Mouse (Mus musculus): ENCODE results near the gene Ndrg2. TPM values are rescaled to one million over a fixed set of nuclear protein-coding genes. Genes with fewer than 3 reads are reported as not detected.
"Not testable (repeated sequence)": the region's sequence is repeated elsewhere in the genome, so short reads cannot be mapped to it uniquely, and the experiment has no call there.

Ndrg2 gene
- 1,000 to 10,000 TPM; 1,299 to 1,387 TPM for total RNA-seq (2021)

- intact Hi-C loops (cut with DNase I), result no loop called here
- peak; percentile 89 for DNase-seq (ENCODE audit: low spot score)
Observed at GRCm38 (mm10) chr14:51913960-51914762, at the start of gene Ndrg2. Gene Ndrg2, minus strand, starts transcription at chr14:51914158.

- DNase-seq (ENCODE audit: low spot score), result no peak
Observed at GRCm38 (mm10) chr14:51960316-51960715, 46.4 kb upstream of the Ndrg2 start.

GRCm38 (mm10) chr14:51943336-51943735, 29.4 kb upstream of the Ndrg2 start:
- DNase-seq (ENCODE audit: low spot score), result no peak
- intact Hi-C loops (cut with DNase I), result no loop called here

More at GRCm38 (mm10) chr14:51960316-51960715, 46.4 kb upstream of the Ndrg2 start:
- intact Hi-C loops (cut with DNase I), result no loop called here

- DNase-seq (ENCODE audit: low spot score), result no peak
- intact Hi-C loops (cut with DNase I), result no loop called here
Observed at GRCm38 (mm10) chr14:51942236-51942635, 28.3 kb upstream of the Ndrg2 start.

GRCm38 (mm10) chr14:51941577-51941976, 27.6 kb upstream of the Ndrg2 start:
- no peak for DNase-seq (ENCODE audit: low spot score)
- intact Hi-C loops (cut with DNase I), result loop anchor here (2.0 kb wide), 1 partner anchor 43 kb away; the partner anchor contains the start of gene Arhgef40

GRCm38 (mm10) chr14:51940944-51941560, 27.1 kb upstream of the Ndrg2 start:
- no peak for DNase-seq (ENCODE audit: low spot score)
- intact Hi-C loops (cut with DNase I), result loop anchor here (2.0 kb wide), 1 partner anchor 44 kb away; the partner anchor contains the start of gene Arhgef40

- intact Hi-C loops (cut with DNase I), result loop anchor here (10.0 kb wide), 1 partner anchor 54 kb away; the partner anchor contains the start of gene Mettl17
- DNase-seq (ENCODE audit: low spot score), result no peak
Observed at GRCm38 (mm10) chr14:51939005-51939404, 25.0 kb upstream of the Ndrg2 start.

- no peak for DNase-seq (ENCODE audit: low spot score)
- intact Hi-C loops (cut with DNase I), result loop anchor here (5.0 to 10.0 kb wide), 2 partner anchors 48 to 75 kb away; partner anchors contain the start of gene Mettl17
Observed at GRCm38 (mm10) chr14:51932092-51933020, 18.4 kb upstream of the Ndrg2 start.

GRCm38 (mm10) chr14:51930824-51931223, 16.9 kb upstream of the Ndrg2 start:
- DNase-seq (ENCODE audit: low spot score), result peak; percentile 37
- intact Hi-C loops (cut with DNase I), result loop anchor here (1.0 to 10.0 kb wide), 3 partner anchors 29 to 76 kb away; partner anchors contain the start of gene Mettl17

- intact Hi-C loops (cut with DNase I), result loop anchor here (5.0 to 10.0 kb wide), 2 partner anchors 45 to 77 kb away; partner anchors contain the start of gene Mettl17
- DNase-seq (ENCODE audit: low spot score), result no peak
Observed at GRCm38 (mm10) chr14:51929968-51930367, 16.0 kb upstream of the Ndrg2 start.

- intact Hi-C loops (cut with DNase I), result no loop called here
- DNase-seq (ENCODE audit: low spot score), result peak; percentile 77
Observed at GRCm38 (mm10) chr14:51929309-51929943, 15.5 kb upstream of the Ndrg2 start.

GRCm38 (mm10) chr14:51926930-51927329, 13.0 kb upstream of the Ndrg2 start:
- intact Hi-C loops (cut with DNase I); DNase-seq (ENCODE audit: low spot score): not testable (repeated sequence)

- no peak for DNase-seq (ENCODE audit: low spot score)
- intact Hi-C loops (cut with DNase I), result no loop called here
Observed at GRCm38 (mm10) chr14:51923492-51923891, 9.5 kb upstream of the Ndrg2 start.

- DNase-seq (ENCODE audit: low spot score), result no peak
- intact Hi-C loops (cut with DNase I), result no loop called here
Observed at GRCm38 (mm10) chr14:51922910-51923309, 9.0 kb upstream of the Ndrg2 start.

GRCm38 (mm10) chr14:51922571-51922865, 8.6 kb upstream of the Ndrg2 start, which contains the start of gene Rnase13:
Gene Rnase13, minus strand, starts transcription at chr14:51922773.
- intact Hi-C loops (cut with DNase I), result no loop called here
- no peak for DNase-seq (ENCODE audit: low spot score)

GRCm38 (mm10) chr14:51921759-51922570, 8.0 kb upstream of the Ndrg2 start:
- intact Hi-C loops (cut with DNase I), result no loop called here
- DNase-seq (ENCODE audit: low spot score), result peak; percentile 67

- intact Hi-C loops (cut with DNase I), result no loop called here
- no peak for DNase-seq (ENCODE audit: low spot score)
Observed at GRCm38 (mm10) chr14:51918966-51919365, 5.0 kb upstream of the Ndrg2 start.

- intact Hi-C loops (cut with DNase I), result no loop called here
- DNase-seq (ENCODE audit: low spot score), result no peak
Observed at GRCm38 (mm10) chr14:51918125-51918524, 4.2 kb upstream of the Ndrg2 start, which contains the start of gene Tppp2. Gene Tppp2, plus strand, starts transcription at chr14:51918425.

All from heart, postnatal 25 days (tissue).